Mouse (Mus musculus) left cerebral cortex, adult 11 months (tissue): ENCODE measurements around the gene Tnxb.
"Not testable (repeated sequence)": the region's sequence is repeated elsewhere in the genome, so short reads cannot be mapped to it uniquely, and the experiment has no call there.

Experiments used
- DNase-seq: peaks from one replicate; pipeline ENCODE4 v3.0.0; 2022; ENCODE audit warnings: low spot score

Gene Tnxb

DNA sequence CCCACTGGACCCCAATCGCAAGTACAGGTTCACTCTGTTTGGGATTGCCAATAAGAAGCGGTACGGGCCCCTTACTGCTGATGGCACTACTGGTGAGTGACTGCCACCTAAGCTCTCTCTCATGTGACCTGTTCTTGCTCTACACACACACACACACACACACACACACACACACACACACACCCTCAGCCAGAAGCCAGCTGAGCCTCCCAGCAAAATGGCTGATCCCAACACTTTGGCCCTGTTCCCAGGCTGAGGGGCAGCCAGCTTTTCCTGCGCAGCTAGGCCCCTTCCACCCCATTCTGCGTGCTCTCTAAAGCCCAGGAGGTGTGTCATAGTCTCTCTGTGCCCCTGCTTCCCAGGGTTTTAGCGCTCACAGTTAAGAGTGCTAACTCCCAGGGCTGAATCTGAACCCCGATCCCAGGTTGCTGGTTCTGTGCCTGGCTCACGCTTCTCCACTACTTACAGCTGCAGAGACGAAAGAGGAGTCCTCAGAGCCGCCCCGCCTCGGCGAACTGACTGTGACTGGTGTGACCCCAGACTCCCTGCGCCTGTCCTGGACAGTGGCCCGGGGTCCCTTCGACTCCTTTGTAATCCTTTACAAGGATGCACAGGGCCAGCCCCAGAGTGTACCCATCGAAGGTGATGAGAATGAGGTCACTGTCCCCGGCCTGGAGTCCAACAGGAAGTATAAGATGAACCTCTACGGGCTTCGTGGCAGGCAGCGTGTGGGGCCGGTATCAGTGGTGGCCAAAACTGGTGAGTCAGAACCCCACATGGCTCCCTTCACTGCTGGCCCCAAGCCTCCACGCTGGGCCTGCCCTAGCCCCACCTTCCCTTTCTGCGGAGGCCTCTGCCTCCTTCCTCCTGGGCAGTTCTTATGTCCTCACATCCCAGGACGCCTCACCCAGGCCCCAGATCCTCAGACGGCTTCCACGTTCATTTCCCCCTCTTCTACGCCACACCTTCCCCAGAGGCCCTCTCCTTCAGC is 15.1 kb downstream of the Tnxb start:
- no peak for DNase-seq

DNA sequence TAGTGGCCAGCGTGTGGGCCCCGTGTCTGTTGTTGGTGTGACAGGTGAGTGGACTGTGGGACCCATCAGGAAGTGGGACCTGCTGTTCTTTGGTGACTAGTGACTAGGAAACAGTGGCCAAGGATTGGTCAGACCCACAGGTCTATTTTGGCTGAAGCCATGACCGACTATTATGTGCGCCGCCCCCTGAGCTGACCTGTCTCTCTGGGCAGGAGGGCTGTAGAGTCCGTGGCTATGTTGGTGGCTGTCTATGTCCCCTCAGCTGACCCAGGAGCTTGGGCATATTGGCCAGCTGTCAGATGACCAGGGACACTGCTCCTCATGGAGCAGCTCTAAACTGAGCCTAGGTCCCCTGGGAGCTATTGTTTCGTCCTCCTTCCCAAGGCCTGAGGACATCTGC is 18.6 kb downstream of the Tnxb start:
- no peak for DNase-seq

DNA sequence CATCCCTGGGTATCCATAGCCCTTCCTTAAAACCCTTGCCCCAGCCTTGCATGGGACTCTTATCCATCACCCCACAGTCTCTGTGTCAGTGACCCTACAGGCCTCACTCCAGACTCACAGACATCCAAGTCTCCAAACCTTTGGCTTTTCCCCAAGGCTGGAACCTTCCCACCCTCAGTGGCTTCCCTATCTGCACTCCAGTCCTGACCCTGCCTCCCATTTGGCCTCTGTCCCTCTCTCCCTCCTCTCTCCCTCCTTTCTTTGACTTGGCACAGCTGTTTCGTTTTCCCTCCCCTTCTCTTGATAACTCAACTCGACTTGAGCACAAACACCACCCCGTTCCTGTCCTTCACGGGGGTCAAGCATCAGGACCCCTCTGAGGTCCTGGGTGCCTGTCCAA is 20.1 kb downstream of the Tnxb start:
- DNase-seq: no peak

DNA sequence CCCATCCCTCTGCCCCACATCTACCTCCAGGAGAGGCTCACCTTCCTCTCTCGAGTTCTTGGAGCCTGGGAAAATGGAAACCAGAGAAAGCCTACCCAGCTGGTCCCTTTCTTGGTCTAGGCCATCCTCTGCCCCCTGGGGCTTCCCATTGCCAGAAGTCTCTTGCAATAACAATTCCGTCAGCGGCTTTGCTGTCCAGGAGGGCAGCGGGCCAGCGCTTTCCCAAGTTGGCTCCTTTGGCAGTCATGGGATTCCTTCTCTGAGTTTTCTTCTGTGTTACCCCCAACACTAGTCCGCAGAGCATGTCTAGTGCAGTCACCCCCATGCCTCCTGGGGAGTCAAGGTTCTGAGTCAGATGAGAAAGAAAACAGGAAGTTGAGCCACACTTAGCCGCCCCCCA is 22.6 kb downstream of the Tnxb start:
- no peak for DNase-seq

DNA sequence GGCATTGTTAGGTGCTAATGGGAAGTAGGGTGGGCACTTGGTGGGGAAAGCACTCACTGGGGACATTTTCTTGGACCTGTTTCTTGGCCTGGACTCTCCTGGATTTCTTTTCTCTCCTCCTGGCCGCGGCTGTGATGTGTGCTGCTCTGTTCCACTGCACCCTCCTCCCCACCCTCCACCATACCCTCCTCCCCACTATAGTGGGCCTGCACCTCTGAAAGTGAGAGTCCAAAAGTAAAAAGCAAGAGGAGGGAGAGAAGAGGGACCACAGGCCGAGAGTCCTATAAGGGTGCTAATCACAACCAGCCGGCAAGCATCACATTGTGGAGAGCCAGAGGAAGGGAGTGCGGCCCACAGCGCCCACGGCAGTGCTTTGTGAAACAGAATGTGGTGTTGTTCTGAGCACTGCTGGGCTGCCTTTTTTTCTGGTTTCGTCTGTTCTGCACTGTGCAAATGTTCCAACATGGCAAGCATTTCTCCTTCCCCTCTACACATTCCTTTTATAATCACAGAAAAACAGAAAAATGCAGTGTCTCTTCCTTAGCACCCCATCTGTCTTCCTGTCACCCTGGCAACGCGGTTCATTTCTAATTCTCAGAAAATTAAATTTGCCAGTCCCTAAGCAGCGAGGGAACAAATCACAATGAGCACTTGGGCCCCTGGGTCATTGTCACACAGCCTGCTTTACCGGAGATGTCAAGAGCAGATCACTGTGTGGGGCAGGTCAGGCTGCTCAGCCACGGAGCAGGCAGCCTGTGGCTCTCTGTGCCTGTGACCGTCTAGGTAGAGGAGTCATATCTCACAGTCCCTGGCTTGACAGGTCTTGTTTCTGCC is 29.5 kb downstream of the Tnxb start:
- peak; percentile 62 for DNase-seq

DNA sequence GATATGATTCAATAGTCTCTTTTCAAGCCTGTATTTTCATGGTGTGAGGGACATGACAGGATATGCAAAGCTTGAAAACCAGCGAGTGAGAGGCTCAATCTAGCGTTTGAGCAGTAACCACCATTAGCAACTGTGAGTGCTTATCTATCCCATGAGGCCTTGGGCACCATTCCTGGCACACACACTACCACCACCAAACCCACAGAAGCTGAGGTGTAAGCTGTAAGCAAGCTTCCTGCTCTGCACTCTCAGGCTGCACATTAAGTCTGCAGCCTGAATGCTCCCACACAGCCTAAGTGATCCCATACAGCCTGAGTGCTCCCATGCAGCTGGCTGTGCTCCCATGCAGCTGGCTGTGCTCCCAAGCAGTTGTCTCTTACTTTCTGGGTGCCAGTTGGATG is 30.3 kb downstream of the Tnxb start:
- DNase-seq: no peak

DNA sequence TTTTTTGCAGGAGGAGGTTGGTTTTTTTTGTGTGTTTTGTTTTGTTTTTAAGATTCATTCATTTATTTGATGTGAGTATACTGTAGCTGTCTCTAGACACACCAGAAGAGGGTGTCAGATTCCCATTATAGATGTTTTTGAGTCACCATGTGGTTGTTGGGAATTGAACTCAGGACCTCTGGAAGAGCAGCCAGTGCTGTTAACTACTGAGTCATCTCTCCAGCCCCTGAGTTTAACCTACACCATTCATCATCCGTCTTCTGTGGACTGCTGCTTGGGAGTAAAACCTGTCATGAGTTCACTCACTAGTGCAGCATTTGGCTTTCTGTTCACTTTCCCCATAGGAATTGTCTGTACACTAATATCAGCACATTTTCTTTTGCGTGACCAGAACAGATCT is 36.1 kb downstream of the Tnxb start:
- DNase-seq: not testable (repeated sequence)

DNA sequence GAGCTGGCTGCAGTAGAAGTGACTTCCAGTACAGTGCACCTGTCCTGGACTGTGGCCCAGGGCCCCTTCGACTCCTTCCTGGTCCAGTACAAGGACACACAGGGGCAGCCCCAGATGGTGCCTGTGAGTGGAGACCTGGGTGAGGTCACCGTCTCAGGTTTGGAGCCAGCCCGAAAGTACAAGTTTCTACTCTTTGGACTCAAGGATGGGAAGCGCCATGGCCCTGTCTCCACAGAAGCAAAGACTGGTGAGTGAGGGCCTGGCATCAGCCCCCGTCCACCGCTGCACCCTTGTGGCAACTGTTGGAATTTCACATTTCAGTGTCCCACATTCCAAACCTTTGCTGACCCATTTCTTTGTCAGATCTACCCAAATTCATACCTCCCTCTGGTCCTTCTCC is 42.6 kb downstream of the Tnxb start:
- DNase-seq: no peak

DNA sequence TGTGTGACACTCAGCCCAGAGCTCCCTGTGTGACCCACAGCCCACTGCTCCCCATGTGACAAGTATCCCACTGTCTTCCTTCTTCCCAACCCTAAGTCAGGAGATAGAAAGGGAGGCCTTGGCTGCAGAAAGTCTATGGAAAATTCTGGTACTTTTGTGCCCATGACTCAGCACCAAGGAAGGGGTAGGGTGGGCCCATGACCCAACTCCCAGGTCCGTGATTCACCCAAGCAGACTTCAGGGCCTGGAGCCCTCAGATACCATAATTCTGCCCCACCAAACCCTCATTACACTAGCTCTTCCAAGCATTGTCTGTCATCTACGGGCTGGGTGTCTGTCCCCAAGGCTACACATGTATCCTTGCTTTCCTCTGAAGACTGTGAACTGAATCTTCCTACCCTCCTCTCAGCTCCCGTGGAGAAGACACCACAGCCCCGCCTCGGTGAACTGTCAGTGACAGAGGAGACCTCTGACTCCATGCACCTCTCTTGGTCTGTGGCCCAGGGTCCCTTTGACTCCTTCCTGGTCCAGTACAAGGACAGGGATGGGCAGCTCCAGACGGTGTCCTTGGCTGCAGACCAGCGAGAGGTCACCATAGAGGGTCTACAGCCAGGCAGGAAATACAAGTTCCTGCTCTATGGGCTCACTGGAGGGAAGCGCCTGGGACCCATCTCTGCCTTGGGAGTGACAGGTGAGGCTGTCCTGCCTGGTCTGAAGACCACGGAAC is 44.0 kb downstream of the Tnxb start:
- DNase-seq: not testable (repeated sequence)

DNA sequence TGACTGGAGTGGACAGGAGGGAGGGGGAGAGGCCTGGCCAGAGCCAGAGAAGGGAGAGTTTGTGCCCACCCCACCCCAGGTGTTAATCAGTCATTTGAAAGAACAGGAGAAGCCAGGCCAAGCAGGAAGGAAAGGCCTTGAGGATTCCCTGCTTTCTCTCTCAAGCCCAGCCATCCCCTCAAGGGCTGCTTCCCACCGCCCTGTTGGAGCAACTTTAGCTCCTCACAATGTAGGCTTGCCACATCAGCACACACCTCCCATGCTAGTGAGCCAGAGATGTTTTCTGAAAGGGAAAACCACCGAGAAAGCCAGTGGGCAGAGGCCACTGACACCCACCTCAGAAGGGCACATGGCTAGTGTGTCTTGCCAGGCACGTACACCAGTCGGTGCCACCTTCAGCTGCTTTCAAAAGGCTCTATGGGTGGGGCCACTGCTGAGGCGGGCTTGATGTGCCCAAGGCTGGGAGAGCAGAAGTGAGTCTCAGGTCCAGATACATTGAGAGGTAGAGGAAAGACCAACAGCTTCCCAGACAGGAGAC is 44.6 kb downstream of the Tnxb start:
- DNase-seq: not testable (repeated sequence)

DNA sequence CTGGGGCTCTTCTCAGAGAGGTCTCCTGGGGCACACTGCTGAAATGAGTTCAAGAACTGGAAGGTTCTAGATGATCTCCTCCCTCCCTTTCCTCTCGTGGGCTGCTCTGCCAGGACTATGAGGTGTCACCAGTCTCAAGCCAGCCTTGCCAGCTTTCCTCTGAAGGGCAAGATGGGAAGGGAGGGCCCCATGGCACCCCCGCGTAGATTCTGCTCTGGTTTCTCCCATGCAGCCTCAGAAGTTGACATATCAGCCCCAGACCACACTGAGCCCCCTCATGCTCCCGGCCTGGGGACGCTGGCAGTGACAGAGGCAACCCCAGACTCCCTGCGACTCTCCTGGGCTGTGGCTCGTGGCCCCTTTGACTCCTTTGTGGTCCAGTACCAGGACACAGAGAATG is 45.1 kb downstream of the Tnxb start:
- DNase-seq: not testable (repeated sequence)

DNA sequence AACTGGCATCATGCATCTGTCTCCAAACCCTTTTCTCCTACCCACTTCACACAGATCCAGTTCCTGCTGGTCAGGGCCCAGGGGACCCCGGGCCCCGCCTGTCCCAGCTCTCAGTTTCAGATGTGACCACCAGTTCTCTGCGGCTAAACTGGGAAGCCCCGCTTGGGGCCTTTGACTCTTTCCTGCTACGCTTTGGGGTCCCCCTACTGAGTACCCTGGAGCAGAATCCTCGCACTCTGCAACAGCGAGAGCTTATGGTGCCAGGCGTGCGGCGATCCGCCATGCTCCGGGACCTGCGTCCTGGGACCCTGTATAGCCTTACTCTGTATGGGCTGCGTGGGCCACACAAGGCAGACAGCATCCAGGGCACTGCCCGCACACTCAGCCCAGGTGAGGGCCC is 45.9 kb downstream of the Tnxb start:
- no peak for DNase-seq

DNA sequence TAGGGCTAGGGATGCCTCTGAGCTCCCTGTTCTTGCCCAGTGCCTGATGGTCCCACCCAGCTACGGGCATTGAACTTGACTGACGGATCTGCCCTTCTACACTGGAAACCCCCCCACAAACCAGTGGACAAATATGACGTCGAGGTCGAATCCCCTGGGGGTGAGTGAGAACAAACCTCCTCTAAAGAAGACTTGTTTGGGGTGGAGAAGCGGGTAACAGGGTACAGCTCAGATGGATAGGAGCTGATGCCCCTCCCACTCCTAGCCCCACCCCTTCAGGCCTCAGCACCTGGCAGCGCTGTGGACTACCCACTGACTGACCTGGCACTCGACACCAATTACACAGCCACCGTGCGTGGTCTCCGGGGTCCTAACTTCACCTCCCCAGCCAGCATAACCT is 47.1 kb downstream of the Tnxb start:
- DNase-seq: no peak

DNA sequence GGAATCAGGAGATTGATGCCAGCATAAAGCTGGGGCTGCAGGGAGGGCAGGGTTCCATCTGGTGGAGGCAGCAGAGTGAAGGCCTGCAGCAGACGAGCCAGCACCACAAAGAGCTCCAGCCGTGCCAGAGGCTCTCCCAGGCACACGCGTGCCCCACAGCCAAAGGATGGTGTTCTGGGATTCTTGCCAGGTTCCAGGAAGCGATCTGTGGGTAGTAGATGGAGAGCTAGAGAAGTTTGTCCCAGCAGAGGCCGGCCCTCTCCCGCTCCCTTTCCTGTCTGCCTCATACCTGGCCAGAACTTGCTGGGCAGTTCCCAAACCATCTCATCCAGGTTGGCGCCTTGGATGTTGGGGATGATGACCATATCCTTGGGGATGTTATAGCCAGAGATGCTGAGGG is 49.6 kb downstream of the Tnxb start:
- DNase-seq: not testable (repeated sequence)

DNA sequence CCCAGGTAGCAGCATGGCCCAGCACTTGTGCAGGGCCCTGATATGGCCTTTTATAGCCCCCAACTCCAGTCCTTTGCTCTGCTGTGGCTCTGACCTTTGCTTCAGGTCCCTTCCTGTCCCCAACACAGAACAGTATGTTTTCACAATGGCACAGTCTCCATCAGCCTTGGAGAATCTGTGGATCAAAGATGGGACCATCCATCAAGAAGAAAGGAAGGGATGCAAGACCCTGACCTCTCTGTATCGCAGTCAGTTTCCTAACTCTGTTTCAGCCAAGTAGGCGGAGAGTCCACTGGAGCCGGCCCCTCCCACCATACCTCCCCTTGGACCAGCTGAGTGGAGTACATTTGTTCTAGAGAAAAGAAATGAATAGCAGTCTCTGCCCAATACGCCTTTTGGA is 51.9 kb downstream of the Tnxb start:
- DNase-seq: not testable (repeated sequence)

DNA sequence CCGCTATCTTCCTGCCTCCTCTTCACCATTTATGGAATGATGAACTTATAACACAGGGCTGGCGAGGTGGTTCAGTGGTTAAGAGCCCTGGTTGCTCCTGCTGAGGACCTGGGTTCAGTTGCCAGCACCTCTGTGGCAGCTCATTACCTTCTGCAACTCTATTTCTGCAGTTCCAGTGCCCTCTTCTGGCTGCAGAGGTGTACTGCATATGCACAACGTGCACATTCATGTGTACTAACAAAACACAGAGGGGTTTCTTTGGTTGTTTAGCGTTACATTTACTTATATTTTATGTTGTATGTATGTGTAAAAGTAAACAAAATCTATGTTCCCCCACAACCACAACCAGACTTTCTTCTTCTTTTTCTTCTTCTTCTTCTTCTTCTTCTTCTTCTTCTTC is 52.7 kb downstream of the Tnxb start:
- no peak for DNase-seq

DNA sequence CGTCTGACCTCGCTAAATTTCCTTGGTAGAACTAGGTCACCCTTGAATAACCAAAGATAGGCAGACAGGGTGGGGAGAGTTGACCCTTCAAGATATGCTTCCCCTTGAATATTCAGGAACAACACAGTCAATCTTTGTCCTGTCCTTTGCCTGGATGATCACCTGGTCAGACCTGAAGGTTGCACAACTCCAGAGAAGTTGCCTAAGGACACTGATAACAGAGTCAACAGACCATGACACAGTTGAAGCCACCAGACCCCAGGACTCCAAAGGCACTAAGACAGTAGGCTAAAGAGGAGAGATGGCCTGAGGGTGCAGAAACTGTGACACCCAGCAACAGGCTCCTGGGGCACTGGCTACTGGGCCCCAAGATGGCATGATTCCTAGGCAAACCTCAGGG is 57.6 kb downstream of the Tnxb start:
- no peak for DNase-seq

DNA sequence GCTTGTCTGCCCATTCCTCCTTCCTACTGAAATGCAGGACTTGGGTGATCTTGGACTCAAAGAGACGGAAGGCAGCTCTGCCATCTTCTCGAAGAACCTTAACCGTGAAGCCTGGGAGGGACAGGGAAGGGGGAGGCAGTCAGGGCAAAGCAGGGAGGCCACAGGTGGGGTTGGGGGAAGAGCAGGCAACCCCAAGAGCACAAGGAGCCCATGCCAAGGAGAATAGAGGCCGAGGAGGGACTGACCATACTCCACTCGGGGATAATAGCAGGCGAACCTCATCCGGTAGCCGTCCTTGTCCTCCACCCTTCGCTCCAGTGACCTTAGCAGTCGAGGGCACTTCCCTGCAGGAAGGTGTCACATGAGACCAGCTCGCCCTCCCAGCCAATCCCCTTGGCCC is 58.8 kb downstream of the Tnxb start:
- DNase-seq: not testable (repeated sequence)

DNA sequence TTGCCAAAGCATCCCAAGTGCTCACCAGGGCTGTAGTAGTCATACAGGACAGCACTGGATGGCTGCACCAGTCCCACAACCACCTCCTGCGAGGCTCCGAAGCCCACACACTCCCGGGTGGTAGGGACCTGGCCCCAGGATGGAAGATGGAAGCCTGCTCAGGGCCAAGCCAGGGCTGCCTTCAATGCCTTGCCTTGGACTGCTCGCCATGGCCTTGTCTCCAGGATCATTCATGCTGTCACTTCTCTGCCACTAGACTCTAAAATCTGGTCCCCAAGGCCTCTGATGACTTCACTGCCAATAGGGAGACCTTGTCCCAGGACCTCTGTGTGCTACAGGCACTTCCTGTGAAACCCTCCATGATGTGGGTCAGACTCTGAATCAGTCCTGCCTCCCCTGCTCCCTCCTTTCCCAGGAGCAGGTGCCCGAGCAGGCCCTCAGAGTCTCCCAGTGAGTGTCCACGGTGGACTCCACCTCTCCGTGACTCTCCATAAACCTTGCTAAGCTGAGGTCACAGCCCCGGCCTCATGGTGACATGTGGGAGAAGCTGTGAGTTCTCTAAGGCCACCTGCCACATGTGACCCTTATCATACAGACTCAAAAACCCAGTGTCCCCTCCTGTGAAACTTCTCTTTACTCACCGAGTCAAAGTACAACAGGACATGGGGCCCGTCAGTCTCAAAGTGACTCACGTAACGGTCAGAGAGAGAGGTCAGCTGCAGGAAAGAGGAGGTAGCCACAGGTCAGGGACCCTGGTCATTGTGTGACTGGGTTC is 59.6 kb downstream of the Tnxb start:
- not testable (repeated sequence) for DNase-seq

DNA sequence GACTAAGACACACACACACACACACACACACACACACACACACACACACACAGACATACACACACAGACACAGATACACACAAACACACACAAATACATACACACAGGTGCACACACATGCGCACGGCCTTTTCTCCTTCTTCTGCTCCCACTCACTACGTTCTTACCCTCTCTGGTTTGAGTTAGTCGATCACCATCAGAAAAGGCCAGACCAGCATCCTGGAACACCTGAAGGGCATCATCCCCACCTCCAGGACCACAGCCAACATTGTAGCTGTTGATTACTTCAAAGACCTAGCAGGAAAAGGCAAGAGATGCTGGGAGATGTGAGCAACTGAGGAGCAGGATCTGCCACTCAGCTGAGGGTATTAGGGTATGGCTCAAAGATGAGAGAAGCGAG is 67.1 kb downstream of the Tnxb start:
- not testable (repeated sequence) for DNase-seq

DNA sequence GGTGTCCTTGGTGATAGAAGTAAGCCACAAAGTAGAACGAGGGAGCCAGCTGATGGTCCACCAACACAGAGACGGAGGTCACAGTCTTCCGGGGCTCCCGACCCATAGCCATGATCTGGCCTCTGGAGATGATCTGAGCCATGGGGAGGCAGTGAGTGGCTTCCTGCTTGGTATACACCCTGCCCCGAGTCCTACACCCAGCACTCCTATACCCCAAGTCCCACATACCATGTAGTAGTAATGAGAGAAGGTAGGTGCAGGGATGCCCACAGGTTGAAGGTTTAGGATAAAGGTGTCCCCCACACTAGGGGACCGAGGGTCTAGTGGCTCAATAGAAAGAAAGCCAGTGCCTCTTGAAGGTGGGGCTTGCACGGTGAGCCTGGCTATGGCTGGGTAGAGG is 69.4 kb downstream of the Tnxb start:
- not testable (repeated sequence) for DNase-seq
